Mouse (Mus musculus) erythroblast, embryonic 14.5 days (primary cell): ENCODE measurements around the gene Clcn7.

Source experiments
- GATA1 ChIP-seq: IDR thresholded peaks from 2 replicates; pipeline ENCODE4 v1.6.1; 2012; ENCODE audit warnings: low read length, inconsistent platforms, mixed read lengths
- TAL1 ChIP-seq: IDR thresholded peaks from 3 replicates; pipeline ENCODE4 v1.6.1; 2012; ENCODE audit warnings: low read length, inconsistent platforms, mixed read lengths

- no peak for TF ChIP-seq GATA1
- TF ChIP-seq TAL1 = no peak
Observed at GRCm38 (mm10) chr17:25100052-25100451, 33.1 kb upstream of the Clcn7 start.
